Comparison of ENCODE assay signal across 19 mouse cellular contexts in the genomic region with DNA sequence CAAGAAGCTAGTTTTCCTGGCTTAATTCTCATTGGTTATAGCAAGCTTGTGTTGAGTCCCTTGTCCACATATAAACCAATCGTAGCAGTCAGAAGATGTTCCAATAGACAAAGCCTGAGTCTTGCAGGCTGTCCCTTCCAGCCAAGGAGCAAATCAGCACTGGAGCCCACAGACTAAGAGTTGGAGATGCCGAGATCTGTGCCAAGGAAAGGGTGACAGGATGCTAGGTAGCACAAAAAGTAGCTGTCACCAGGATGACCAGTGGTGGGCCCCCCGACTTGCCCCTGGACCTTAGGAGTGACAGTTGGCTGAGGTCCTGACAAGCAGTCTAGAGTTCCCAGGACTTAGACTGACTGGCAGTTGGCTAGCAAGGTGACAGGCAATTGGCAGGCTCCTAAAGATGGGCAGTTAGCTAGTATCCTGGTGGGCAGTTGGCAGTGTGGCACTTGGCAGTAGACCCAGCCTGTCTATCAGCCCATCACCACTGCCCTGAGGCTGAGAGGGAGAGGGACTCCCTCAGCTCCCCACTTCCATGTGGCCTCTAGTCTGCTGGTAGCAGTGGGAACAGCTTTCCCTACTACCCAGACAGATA. TPM values are rescaled to one million over a fixed set of nuclear protein-coding genes. Genes with fewer than 3 reads are reported as not detected.
DNase-seq lines count a peak whose midpoint lies in the region; ATAC-seq and TF ChIP-seq lines count a peak whose summit lies in the region.
"Had no signal": no experiment of that assay in that cellular context is flagged by ENCODE, and none has a peak within 500 bp of the region (broad histone marks: within the 10 kb centered on the region; RNA-seq: fewer than 3 reads in every experiment).

No protein-coding gene starts in this region.

- no peak for TF ChIP-seq CTCF in cerebellum, adult 2 months (IDR thresholded peaks at IDR 0.05; ENCODE audit: borderline replicate concordance, insufficient read depth, low read depth, low read length)
- no peak for TF ChIP-seq CTCF in brain, embryonic 14.5 days (IDR thresholded peaks at IDR 0.05; ENCODE audit: borderline replicate concordance, extremely low read depth, insufficient read depth, insufficient read length)

- H3K9me3 ChIP-seq in hindbrain, embryonic 14.5 days (ENCODE audit: control insufficient read depth, low read length) = no peaks in the 10 kb centered on the region
- H3K9me3 ChIP-seq in hindbrain, embryonic 12.5 days (replicated peaks) = no peaks in the 10 kb centered on the region
- H3K9me3 ChIP-seq in forebrain, embryonic 16.5 days (ENCODE audit: control insufficient read depth, low read length) = no peaks in the 10 kb centered on the region
- H3K9me3 ChIP-seq: embryonic facial prominence, embryonic 15.5 days; liver, embryonic 12.5 days; midbrain, embryonic 12.5 days had no signal

- H3K4me3 ChIP-seq in cerebellum, adult 2 months (replicated peaks; ENCODE audit: insufficient read depth, low read depth, low read length) = no peak overlapping the region
- H3K4me3 ChIP-seq in hindbrain, embryonic 14.5 days (replicated peaks; ENCODE audit: low read length) = no peak overlapping the region
- no peak overlapping the region for H3K4me3 ChIP-seq in hindbrain, embryonic 12.5 days
- H3K4me3 ChIP-seq in forebrain, embryonic 16.5 days (replicated peaks; ENCODE audit: low read length) = no peak overlapping the region
- H3K4me3 ChIP-seq: embryonic facial prominence, embryonic 15.5 days; limb, embryonic 12.5 days; liver, embryonic 12.5 days; midbrain, embryonic 12.5 days had no signal

- DNase-seq in cerebellum, adult 2 months = peak; percentile 26 to 36
- DNase-seq in cerebellum, adult 9-10 months = no peak
- DNase-seq in hindbrain, embryonic 14.5 days (ENCODE audit: low spot score) = peak; percentile 57
- peak; percentile 83 for DNase-seq in brain, embryonic 14.5 days (ENCODE audit: low read depth)
- DNase-seq: adrenal gland, postnatal 36 days; gastrocnemius, postnatal 36 days; kidney, adult 11 months; lung, embryonic 14.5 days; lung, postnatal 36 days; thymus, postnatal 14 days had no signal

- ATAC-seq in hindbrain, embryonic 14.5 days (ENCODE audit: low FRiP score) = peak; percentile 89
- no peak for ATAC-seq in hindbrain, embryonic 12.5 days (ENCODE audit: low FRiP score)
- peak; percentile 96 for ATAC-seq in forebrain, embryonic 16.5 days
- no peak for ATAC-seq in megakaryocyte progenitor cell, adult 5-6 weeks (replicated peaks; ENCODE audit: poor library complexity)
- ATAC-seq in monocyte, adult 5-6 weeks (replicated peaks; ENCODE audit: insufficient number of reproducible peaks, low FRiP score, low TSS enrichment, poor library complexity, severe bottlenecking) = no peak
- ATAC-seq: liver, embryonic 12.5 days had no signal

- no peak for TF ChIP-seq POLR2A in cerebellum, adult 2 months (IDR thresholded peaks at IDR 0.05; ENCODE audit: borderline replicate concordance, insufficient read depth, low read length)
- no peak for TF ChIP-seq POLR2A in brain, embryonic 14.5 days (IDR thresholded peaks at IDR 0.05; ENCODE audit: borderline replicate concordance, extremely low read depth, insufficient read depth, insufficient read length, poor library complexity, severe bottlenecking)

- no peak overlapping the region for H3K4me2 ChIP-seq in hindbrain, embryonic 14.5 days (replicated peaks)
- no peak overlapping the region for H3K4me2 ChIP-seq in hindbrain, embryonic 12.5 days (replicated peaks)
- H3K4me2 ChIP-seq in forebrain, embryonic 16.5 days (ENCODE audit: low read length) = no peak overlapping the region
- H3K4me2 ChIP-seq: embryonic facial prominence, embryonic 15.5 days; limb, embryonic 12.5 days; liver, embryonic 12.5 days; lung, embryonic 14.5 days; midbrain, embryonic 12.5 days had no signal

- WGBS in cerebellum, adult 2 months = 37% methylated on average over 3 of the region's 3 CpGs
- WGBS in hindbrain, embryonic 14.5 days = 81% methylated on average over 3 of the region's 3 CpGs
- whole genome bisulfite sequencing in hindbrain, embryonic 12.5 days = 85% methylated on average over 3 of the region's 3 CpGs
- WGBS in forebrain, embryonic 16.5 days = 52% methylated on average over 3 of the region's 3 CpGs

- peaks cover 3% of the 10 kb centered on the region; the same call in 1 of the 2 replicates for H3K4me1 ChIP-seq in cerebellum, adult 2 months (ENCODE audit: control insufficient read depth, insufficient read depth, low read length)
- H3K4me1 ChIP-seq in hindbrain, embryonic 14.5 days (replicated peaks; ENCODE audit: control insufficient read depth, insufficient read depth, low read length) = no peaks in the 10 kb centered on the region
- no peaks in the 10 kb centered on the region for H3K4me1 ChIP-seq in hindbrain, embryonic 12.5 days
- 0 out of 2 replicates have a peak, but pooled peaks cover 2% of the 10 kb centered on the region for H3K4me1 ChIP-seq in forebrain, embryonic 16.5 days (replicated peaks; ENCODE audit: control insufficient read depth, insufficient read depth, low read length)
- H3K4me1 ChIP-seq: embryonic facial prominence, embryonic 15.5 days; limb, embryonic 12.5 days; midbrain, embryonic 12.5 days had no signal

- no peak overlapping the region for H3K27ac ChIP-seq in cerebellum, adult 2 months (ENCODE audit: insufficient read depth, low read length)
- no peak overlapping the region for H3K27ac ChIP-seq in hindbrain, embryonic 14.5 days
- H3K27ac ChIP-seq in hindbrain, embryonic 12.5 days = no peak overlapping the region
- no peak overlapping the region for H3K27ac ChIP-seq in forebrain, embryonic 16.5 days (ENCODE audit: low read length)
- H3K27ac ChIP-seq: embryonic facial prominence, embryonic 15.5 days; limb, embryonic 12.5 days; liver, embryonic 12.5 days; midbrain, embryonic 12.5 days had no signal

- no peaks in the 10 kb centered on the region for H3K27me3 ChIP-seq in cerebellum, adult 2 months (ENCODE audit: control insufficient read depth, insufficient read depth, low read length)
- H3K27me3 ChIP-seq in hindbrain, embryonic 14.5 days (ENCODE audit: control insufficient read depth, insufficient read depth, low read length) = no peaks in the 10 kb centered on the region
- no peaks in the 10 kb centered on the region for H3K27me3 ChIP-seq in hindbrain, embryonic 12.5 days
- H3K27me3 ChIP-seq in forebrain, embryonic 16.5 days (replicated peaks; ENCODE audit: control insufficient read depth, insufficient read depth, low read length) = no peaks in the 10 kb centered on the region
- H3K27me3 ChIP-seq: CH12.LX; embryonic facial prominence, embryonic 15.5 days; limb, embryonic 12.5 days; midbrain, embryonic 12.5 days had no signal

- H3K36me3 ChIP-seq in hindbrain, embryonic 14.5 days (replicated peaks; ENCODE audit: control insufficient read depth, insufficient read depth) = no peaks in the 10 kb centered on the region
- no peaks in the 10 kb centered on the region for H3K36me3 ChIP-seq in hindbrain, embryonic 12.5 days
- no peaks in the 10 kb centered on the region for H3K36me3 ChIP-seq in forebrain, embryonic 16.5 days (ENCODE audit: control insufficient read depth, insufficient read depth)
- H3K36me3 ChIP-seq: embryonic facial prominence, embryonic 15.5 days; limb, embryonic 12.5 days; liver, embryonic 12.5 days; midbrain, embryonic 12.5 days had no signal

- H3K9ac ChIP-seq in hindbrain, embryonic 14.5 days = no peak overlapping the region
- H3K9ac ChIP-seq in hindbrain, embryonic 12.5 days = no peak overlapping the region
- no peak overlapping the region for H3K9ac ChIP-seq in forebrain, embryonic 16.5 days (replicated peaks; ENCODE audit: low read depth, low read length)
- H3K9ac ChIP-seq: embryonic facial prominence, embryonic 15.5 days; limb, embryonic 12.5 days; liver, embryonic 12.5 days; lung, embryonic 14.5 days; midbrain, embryonic 12.5 days had no signal

RNA-seq across cellular contexts. Expression of gene Dhrs3, which starts 44.0 kb away (rescaled TPM):
- 21.8 and 24.4 TPM in 2 replicates for polyA plus RNA-seq in cerebellum, adult 2 months (2012; rRNA removed)
- polyA plus RNA-seq in hindbrain, embryonic 14.5 days (2014; fragmentation: Nextera tagmentation; extraction: Ambion mirVana) = 41.5 and 45.3 TPM in 2 replicates
- polyA plus RNA-seq in hindbrain, embryonic 12.5 days (2016; fragmentation: Nextera tagmentation; extraction: Ambion mirVana) = 26.6 and 31.8 TPM in 2 replicates
- 12.2 and 20.0 TPM in 2 replicates for polyA plus RNA-seq in brain, embryonic 14.5 days (2012; rRNA removed)
- polyA plus RNA-seq in forebrain, embryonic 16.5 days (2015; fragmentation: Nextera tagmentation; extraction: Ambion mirVana) = 16.3 and 28.1 TPM in 2 replicates
- 18.2 and 30.9 TPM in 2 replicates for total RNA-seq in megakaryocyte progenitor cell, adult 5-6 weeks (2015)
- total RNA-seq in megakaryocyte progenitor cell, adult 5-6 weeks (2017) = 26.4 and 27.2 TPM in 2 replicates
- total RNA-seq in monocyte, adult 5-6 weeks (2017) = 42.6 to 50.4 TPM (median 43.0 TPM) in 3 replicates

Comparison
In these comparisons a context has a peak if more than half of its experiments do, and no peak if none do; other contexts are left out.
1. ATAC-seq: peak in hindbrain, embryonic 14.5 days (single experiment) and forebrain, embryonic 16.5 days (single experiment); none in hindbrain, embryonic 12.5 days (single experiment), megakaryocyte progenitor cell, adult 5-6 weeks (single experiment) and monocyte, adult 5-6 weeks (single experiment).